Mouse (Mus musculus): Measurements from ENCODE around the gene Tpd52l2. TPM values are rescaled to one million over a fixed set of nuclear protein-coding genes. Genes with fewer than 3 reads are reported as not detected.

Gene Tpd52l2
- 10 to 100 TPM; 58.7 to 59.4 TPM for total RNA-seq (2021)
- long read RNA-seq, experiment 1, transcript Tpd52l2-201 (7 exons, 2,950 nt): minor isoform, 6 of 46 reads
- long read RNA-seq, experiment 1, transcript Tpd52l2-203 (9 exons, 985 nt): major isoform, 17 of 46 reads
- long read RNA-seq, experiment 1, transcript Tpd52l2-204 (6 exons, 3,475 nt): minor isoform, 8 of 46 reads
- long read RNA-seq, experiment 1, partial matches to known transcripts: 1 of 46 reads
- long read RNA-seq, experiment 1, other reads (novel, unspliced or antisense): 11 of 46 reads
- long read RNA-seq, experiment 2, transcript Tpd52l2-204 (6 exons, 3,475 nt): minor isoform, 9 of 66 reads
- long read RNA-seq, experiment 2, transcript Tpd52l2-203 (9 exons, 985 nt): major isoform, 23 of 66 reads
- long read RNA-seq, experiment 2, transcript Tpd52l2-201 (7 exons, 2,950 nt): minor isoform, 13 of 66 reads
- long read RNA-seq, experiment 2, partial matches to known transcripts: 1 of 66 reads
- long read RNA-seq, experiment 2, other reads (novel, unspliced or antisense): 16 of 66 reads

DNA sequence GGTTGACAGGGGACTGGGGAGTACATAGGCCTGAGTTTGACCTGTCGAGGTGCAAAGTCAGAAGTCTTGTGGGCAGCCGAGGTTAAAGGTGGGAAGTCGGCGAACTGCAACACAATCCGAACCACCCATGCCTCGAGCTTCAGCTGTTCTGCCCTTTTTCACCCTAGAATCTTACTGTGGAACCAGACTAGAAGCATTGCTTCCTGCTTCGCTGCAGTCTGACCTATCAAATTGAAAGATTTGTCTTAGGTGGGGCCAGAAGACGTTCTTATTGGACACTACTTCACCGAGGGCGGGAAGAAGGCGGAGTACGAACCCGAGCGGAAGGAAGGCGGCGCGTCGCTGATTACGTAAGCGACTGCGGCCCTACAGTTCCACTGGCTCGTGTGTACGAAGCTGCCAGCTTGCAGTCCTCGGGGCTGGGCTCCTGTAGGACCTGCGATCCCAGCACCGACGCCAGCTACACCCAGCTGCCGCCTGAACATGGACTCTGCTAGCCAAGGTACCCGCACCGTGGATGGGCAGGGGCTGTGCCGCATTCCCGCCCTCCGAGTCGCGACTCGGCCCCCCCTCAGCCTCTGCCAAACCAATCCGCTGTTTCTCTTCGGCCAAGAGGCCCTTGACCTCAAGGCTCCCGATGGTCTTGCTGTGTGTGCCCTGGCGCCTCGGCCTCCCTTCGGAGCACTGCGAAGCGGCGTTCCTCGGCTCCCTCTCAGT, at the start of gene Tpd52l2:
Gene Tpd52l2, plus strand, starts transcription at position 312 of the 717 bp plus-strand sequence.
- DNase-seq: peak; percentile 92
- intact Hi-C loops (cut with DNase I; ENCODE audit: low total_unique reads): no loop called here

DNA sequence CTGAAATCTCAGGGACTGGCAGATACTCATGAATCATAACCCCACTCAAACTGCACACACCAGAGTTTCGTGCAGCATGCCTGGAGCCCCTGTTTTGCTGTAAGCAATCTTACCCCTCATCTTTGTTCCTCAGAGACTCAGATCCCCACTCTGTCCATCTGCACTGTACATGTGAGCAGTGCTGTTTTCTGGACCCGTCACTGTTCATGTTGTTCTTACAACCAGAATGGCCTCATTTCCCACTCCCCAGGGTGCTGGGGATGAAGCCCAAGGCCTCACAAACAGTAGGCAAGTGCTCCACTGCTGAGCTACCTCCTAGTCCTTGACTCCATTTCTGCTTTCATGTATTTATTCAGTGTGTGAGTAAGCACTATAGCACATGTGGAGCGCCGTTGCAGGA, 44.8 kb upstream of the Tpd52l2 start:
- no peak for DNase-seq
- intact Hi-C loops (cut with DNase I; ENCODE audit: low total_unique reads): no loop called here

DNA sequence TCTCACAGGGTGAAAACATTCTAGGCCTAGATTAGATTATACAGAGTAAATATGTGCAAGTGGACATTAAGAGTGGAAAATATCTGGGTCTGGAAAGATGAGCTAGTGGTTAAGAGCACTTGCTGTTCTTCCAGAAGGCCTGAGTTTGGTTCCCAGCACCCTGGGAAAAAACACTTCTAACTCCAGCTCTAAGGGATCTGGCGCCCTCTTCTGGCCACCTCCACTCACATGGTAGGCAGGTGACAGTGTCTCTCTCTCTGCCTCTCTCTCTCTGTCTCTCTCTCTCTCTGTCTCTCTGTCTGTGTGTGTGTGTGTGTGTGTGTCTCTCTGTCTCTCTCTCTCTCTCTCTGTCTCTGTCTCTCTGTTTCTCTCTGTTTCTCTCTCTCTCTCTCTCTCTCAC, 43.7 kb upstream of the Tpd52l2 start:
- intact Hi-C loops (cut with DNase I; ENCODE audit: low total_unique reads): no loop called here

DNA sequence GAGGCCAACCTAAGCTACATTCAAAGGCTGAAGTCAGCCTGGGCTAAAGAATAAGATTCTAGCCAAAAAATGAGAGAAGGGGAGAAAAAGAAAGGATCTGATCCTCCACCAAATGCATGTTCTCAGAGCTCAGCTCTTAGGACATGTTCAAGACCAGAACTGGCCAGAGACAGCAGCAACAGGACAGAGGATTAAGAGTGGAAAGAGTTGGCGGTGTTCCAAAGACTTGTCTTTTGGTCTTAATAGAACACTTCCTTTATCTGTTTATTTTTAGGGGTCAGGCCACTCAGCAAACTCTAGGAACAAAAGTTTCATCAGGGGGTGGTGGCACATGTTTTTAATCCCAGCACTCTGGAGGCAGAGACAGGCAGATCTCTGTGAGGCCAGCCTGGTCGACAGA, 41.0 kb upstream of the Tpd52l2 start:
- DNase-seq: no peak
- intact Hi-C loops (cut with DNase I; ENCODE audit: low total_unique reads): no loop called here

More for the DNA sequence above, 43.7 kb upstream of the Tpd52l2 start:
- DNase-seq: no peak

DNA sequence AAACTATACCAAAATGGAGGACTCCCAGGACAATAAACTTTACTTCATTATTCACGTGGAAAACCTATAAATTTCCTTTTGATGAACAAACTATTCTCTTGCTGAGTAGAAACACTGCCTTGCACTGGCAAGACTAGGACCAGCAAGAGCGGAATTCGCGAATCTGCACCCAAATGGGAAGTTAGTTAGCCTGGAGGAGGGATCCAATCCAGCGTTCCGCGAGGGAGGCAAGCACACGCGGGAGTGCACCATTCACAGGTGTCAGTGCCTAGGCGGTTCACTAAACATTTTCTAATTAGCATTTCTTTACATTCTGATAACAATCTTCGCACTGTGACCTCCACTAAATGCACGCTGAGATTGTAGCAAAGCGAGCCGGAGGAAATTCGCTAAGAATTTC, 39.1 kb upstream of the Tpd52l2 start:
- intact Hi-C loops (cut with DNase I; ENCODE audit: low total_unique reads): no loop called here
- no peak for DNase-seq

DNA sequence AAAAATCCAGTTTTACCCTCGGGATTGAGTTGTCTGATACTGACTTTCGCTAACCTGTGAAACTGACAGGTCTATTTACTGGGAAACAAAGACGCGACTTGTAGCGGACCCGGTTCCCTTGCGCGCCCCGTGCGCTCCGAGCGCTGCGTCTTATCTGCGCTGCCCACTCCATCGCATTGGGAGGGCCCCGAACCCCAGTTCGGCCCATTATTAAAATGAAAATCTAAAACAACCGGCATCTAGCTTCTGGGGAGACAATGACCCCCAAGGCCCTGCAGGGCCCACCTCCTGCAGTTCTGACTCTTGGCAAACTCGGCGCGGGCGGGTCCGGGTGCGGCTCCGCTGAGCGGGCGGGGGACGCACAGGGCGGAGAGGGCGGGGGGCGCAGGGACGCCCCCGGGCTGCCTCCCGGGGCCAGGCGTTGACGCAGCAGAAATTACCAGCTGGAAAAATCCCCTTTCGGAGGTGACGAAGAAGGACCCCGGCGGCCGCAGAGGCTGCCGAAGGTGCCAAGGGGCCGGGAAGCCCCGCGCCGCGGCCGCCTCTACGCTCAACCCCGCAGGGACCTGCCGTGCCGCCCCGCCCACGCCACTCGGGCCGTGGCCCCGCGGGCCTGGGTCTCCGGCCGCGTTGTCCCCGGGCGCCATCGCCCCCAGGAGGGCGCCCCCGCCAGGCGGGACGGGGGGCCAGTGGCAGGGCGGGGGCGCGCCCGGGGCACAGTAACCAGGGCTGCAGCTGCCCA, 38.4 kb upstream of the Tpd52l2 start:
- intact Hi-C loops (cut with DNase I; ENCODE audit: low total_unique reads): no loop called here
- DNase-seq: peak; percentile 47

DNA sequence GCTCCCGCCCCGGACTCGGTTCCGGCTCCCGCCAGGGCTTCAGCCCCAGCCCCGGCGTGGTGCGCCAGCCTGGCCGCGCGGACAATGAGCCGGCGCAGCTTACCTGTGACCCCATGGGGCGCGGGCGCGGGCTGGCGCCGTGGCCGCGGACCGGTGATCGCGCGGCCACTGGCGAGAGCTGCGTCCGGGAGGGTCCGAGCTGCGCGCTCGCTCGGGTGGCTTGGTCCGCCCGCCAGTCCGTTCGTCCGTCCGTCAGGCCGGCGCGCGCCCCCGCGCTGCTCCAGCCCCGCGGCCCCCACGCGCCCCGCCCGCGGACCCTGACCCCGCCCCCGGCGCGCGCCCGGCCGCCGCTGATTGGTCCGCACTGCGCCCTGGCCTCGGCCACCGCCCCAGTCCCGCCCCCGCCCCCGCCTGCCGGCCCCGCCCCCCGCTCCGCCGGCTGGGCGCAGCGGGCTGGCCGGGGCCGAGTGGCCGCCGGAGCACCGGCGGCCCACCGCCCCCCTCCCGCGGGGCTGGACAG, 37.7 kb upstream of the Tpd52l2 start, which contains the start of gene Zbtb46:
Gene Zbtb46, minus strand, starts transcription at position 274 of the 520 bp plus-strand sequence.
- DNase-seq: peak; percentile 91
- intact Hi-C loops (cut with DNase I; ENCODE audit: low total_unique reads): no loop called here

DNA sequence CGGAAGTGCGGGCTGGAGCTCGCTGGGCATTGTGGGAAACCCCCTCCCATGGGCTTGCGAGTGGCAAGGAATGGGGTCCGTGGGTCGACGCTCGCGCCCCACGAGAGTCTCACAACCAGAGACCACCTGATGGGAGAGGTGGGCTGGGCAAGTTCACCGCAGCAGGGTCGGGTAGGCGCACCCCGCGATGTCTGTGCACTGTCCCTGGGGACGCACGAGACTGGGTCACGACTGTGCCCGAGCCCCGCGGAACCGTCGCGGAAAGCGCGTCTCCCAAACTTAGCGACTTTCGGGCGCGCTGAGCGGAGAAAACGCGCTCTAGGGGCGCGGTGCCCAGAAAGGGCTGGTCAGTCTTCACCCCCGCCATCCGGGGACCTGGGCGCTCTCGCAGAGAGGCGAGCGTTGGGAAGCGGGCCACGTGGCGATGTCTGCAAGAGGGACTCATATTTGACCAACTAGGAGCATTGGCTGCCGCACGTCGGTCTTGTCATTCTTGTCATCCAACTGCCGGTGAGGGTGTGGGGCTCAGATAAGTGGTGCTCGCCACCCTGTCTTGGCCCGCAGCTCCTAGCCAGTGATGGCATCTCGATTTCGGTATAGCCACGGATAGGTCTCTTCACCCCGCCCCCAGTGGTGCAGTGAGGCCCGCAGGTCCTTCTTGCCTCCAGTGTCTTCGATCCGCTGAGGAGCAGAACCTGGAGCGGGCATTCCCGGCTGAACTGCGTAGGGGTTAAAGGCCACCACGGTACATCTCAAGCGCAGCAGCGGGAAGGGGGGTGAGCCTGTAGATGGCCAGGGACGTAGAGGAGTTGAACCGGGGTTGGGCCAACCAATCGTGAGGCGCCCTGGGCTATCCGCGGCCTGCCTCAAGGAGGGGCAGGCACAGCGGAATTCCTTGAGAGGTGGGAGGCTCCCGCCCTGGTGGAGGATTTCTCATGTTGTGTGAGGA, 37.0 kb upstream of the Tpd52l2 start:
- DNase-seq: peak; percentile 78
- intact Hi-C loops (cut with DNase I; ENCODE audit: low total_unique reads): no loop called here

DNA sequence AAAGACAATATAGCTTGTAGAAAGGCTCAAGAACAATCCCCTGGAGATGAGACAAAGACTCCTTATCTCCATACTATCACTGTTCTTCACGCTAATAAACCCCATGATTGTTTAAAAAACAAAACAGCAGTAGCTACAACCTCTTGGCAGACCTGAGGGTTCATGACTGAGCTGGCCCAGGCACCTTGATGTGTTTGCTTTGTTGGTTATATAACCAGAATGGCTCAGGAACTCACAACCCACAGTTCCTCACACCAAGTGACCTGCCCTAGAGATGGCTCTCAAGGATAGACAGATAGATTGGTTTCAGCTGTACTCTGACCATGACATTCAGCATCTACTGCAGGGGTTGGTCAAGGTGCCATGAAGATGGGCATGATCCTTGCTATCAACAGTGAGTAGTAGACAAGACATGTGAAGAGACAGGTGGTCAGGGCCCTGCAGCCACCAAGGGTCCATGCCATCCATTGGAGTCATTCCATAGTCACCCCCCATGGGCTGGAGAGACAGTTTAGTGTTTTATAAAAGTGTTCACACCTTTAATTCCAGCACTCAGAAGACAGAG, 35.3 kb upstream of the Tpd52l2 start:
- DNase-seq: no peak
- intact Hi-C loops (cut with DNase I; ENCODE audit: low total_unique reads): no loop called here

DNA sequence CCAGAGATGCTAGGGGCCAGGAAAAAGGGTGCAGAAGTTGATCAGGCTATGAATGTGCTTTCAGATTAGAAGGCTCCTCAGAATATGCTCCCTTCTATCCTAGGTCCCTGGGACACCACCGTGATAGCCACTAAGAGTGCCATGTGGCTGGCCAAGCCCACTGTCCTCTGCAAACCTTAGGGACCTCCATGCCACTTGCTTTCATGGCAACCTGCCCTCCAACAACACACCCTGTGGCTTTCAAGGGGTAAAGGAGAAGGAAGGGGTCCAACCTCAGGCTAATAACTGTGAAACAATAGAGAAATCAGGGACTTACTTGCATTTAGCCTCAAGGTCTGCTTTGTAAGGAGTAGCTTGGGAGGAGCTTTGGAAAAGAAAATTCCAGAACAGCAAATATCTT, 34.3 kb upstream of the Tpd52l2 start:
- intact Hi-C loops (cut with DNase I; ENCODE audit: low total_unique reads): no loop called here
- no peak for DNase-seq

DNA sequence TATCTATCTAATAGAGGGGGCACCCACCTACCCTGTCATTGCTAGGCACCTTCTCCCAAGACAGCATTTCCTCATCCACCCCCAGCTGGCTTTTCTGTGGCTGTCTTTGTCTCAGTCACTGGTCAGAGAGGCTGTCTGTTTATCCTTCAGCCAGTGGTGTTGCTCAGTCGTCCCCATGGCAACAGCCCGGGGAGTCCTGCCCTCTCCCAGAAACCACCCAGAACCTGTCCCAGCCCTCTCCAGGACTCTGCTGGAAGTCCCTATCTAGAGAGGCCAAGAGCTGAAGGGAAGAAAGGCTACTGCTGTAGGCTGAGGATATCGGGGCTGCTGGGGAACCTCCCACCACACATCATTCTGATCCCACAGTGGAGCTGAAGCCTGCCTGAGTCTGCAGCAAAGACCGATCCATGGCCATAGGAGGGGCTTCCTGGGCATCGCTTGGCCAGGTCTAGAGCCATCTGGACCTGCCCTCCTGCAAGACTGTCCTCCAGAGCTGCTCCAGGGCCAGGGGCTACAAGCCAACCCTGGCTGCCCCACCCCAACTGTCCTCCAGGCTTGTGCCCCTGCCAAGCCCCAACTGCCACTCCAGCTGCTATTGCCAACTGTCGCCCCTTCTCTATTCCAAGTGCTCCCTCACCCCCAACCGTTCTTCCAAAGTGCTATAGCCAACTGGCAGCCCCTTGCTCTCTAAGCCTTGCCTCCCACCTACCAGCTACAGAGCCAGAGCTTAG, 33.8 kb upstream of the Tpd52l2 start:
- DNase-seq: peak; percentile 47
- intact Hi-C loops (cut with DNase I; ENCODE audit: low total_unique reads): no loop called here

DNA sequence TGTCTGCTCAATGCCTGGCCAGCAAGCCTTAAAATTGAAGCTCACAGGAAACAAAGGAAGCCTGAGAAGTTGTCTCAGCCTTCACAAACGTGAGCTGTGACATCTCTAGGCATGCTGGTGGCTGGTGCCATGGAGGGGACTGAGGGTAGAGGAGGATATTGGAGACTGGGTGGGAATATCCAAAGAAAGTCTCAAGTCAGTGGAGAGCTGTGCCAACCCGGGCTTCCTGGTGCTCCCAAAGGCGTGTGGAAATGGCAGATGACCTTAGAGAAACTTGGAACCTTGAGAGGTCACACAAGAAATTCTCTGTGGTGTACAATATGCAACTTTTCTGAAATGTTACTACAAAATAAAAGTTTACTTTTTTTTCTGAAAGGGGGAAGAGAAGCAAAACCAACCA, 31.5 kb upstream of the Tpd52l2 start:
- DNase-seq: no peak
- intact Hi-C loops (cut with DNase I; ENCODE audit: low total_unique reads): no loop called here

DNA sequence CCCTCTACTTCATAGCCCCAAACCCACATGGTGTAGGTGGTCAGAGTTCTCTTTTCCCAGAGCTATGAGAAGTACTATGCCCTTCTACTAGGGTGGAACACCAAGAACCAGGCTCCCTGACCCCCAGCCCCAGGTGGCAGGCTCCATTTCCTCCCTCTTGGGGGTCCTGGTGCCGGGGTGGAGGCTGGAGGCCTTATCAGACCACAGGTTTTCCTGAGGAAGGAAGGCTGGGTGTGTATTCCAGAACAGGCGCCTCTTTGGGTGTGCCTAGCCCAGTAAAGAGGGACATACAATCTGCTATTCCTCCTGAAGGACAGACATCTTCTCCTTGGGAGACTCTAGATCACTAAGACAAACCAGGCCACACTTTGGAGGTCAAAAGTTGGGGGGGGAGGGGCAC, 26.7 kb upstream of the Tpd52l2 start:
- intact Hi-C loops (cut with DNase I; ENCODE audit: low total_unique reads): no loop called here

DNA sequence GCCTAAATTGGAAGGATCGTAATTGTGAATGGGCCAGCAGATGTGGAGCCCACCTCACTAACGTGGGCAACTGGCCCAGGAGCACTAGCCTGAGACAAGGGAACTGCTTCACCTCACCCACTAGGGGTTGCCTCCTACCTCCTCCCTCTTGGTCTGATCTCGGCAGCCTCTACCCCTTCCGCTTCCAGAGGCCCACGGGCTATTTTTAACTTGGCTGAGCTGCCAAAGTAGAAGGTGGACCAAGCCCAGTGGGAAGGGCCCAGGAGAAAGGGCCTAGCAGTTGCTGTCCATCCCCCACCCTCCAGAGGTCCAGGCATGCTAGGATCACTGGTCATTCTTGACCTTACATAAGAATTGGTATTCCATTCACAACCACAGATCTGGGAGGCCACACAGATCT, 25.7 kb upstream of the Tpd52l2 start:
- DNase-seq: peak; percentile 64
- intact Hi-C loops (cut with DNase I; ENCODE audit: low total_unique reads): no loop called here

More for the DNA sequence above, 26.7 kb upstream of the Tpd52l2 start:
- no peak for DNase-seq

DNA sequence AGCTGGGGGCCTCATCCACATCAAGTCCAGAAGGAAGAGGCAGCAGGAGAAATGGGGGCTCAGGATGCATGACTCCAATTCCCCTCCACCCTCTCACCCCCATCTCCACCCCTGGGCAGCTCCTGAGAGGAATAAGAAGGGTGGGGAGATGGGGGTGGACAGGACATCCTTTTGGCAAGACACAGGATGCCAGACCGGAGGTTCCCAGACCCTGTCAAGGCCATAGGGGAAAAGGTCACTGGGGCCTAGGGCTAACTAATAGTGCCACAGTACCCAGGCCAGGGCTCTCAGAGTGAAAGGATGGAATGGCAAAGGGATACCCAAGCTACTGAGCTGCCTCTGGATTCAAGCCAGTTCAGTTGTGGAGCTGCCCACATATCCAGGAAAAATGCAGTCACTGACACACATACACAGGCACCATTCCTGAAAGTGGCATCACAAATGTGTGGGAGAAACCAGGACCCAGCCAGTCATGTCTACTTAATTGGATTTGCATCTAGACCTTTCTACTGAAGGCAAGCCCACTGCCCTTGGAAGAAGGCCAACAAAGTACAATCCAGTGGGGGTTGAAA, 24.6 kb upstream of the Tpd52l2 start:
- intact Hi-C loops (cut with DNase I; ENCODE audit: low total_unique reads): no loop called here
- no peak for DNase-seq

DNA sequence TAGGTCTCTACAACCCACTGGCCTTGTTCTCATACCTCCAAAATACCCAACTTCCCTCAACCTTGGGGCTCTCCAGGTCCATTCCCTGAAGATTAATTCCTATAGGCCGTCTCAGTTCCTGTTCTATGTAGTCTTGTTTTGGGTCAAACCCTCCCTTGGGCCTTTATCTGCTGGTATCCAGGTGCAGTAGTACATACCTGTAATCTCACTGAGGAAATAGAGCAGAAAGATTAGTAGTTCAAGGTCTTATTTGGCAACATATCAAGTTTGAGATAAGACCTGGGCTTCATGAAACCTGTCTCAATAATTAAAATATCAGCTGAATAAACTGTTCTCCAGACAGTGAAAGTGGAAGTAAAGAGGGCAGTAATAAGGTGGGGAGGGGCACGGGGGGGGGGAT, 13.8 kb upstream of the Tpd52l2 start:
- no peak for DNase-seq
- intact Hi-C loops (cut with DNase I; ENCODE audit: low total_unique reads): no loop called here

DNA sequence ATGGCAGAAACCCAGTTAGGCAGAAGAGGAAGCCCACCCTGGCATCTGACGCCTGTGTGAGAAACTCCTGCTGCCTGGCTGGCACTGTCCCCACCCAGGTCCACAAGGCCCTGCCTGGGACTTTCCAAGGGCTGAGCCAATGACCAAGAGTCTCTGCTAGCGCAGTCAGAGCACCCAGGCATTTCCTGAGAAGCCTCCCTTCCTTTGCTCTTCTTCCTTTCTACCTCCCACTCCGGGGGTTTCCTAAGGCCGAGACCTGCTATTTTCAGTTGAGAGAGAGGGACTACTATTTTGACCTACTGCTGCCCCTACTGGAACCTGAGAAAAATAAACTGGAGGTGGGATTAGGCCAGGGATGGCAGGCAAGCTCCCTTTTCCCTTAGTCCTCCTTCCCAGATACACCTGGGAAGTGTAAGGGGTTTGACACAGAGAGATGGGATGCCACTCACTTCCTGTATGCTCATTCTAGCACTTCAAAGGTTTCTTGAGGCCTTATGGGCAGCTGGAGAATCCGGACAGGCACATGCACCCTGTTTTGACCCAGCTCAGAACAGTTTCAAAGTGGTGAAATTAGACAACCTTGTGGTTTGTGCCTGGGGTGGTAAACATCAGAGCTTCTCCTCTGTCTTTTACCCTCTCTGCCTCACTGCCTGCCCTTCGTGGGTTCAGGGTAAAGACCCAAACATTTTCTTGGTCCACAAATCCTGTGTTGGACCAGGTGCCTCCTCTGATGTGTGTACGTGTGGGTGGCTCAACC, 13.2 kb upstream of the Tpd52l2 start:
- intact Hi-C loops (cut with DNase I; ENCODE audit: low total_unique reads): no loop called here
- peak; percentile 29 for DNase-seq
